Mouse (Mus musculus) kidney, embryonic 16.5 days (tissue): ENCODE measurements around the gene Blm. TPM values are rescaled to one million over a fixed set of nuclear protein-coding genes. Genes with fewer than 3 reads are reported as not detected.

Source experiments
- ATAC-seq: fragments of 200-750 bp; cut with Nextera tagmentation; 2 replicates; pipeline ENCODE4 v1.8.0; 2017; ENCODE audit warnings: moderate TSS enrichment; ENCODE audit not compliant: low FRiP score, low TSS enrichment
- H3K27ac ChIP-seq: fragments of 300-500 bp; sonication (generic); 2 replicates; pipeline ENCODE4 v1.5.1; 2014; ENCODE audit warnings: low read length
- H3K27me3 ChIP-seq: fragments of 300-500 bp; sonication (generic); 2 replicates; pipeline ENCODE4 v1.6.1; 2014; ENCODE audit warnings: low read length, control low read depth, mixed read lengths; ENCODE audit not compliant: insufficient read depth
- H3K36me3 ChIP-seq: fragments of 300-500 bp; sonication (generic); 2 replicates; pipeline ENCODE4 v1.6.1; 2014; ENCODE audit warnings: low read length, control low read depth, mixed read lengths; ENCODE audit not compliant: insufficient read depth
- H3K4me1 ChIP-seq: fragments of 300-500 bp; sonication (generic); 2 replicates; pipeline ENCODE4 v1.6.1; 2014; ENCODE audit warnings: low read length, control low read depth, mixed read lengths; ENCODE audit not compliant: insufficient read depth
- H3K4me2 ChIP-seq: fragments of 300-500 bp; sonication (generic); replicated peaks from 2 replicates; pipeline ENCODE4 v1.6.1; 2014; ENCODE audit warnings: low read depth, low read length
- H3K4me3 ChIP-seq: fragments of 300-500 bp; sonication (generic); 2 replicates; pipeline ENCODE4 v1.5.1; 2014; ENCODE audit warnings: mild to moderate bottlenecking, low read length
- H3K9ac ChIP-seq: fragments of 300-500 bp; sonication (generic); replicated peaks from 2 replicates; pipeline ENCODE4 v1.6.1; 2014; ENCODE audit warnings: low read length
- H3K9me3 ChIP-seq: fragments of 300-500 bp; sonication (generic); 2 replicates; pipeline ENCODE4 v1.6.1; 2016; ENCODE audit warnings: low read length, control low read depth
- WGBS: fragments of 180-500 bp; shearing (Covaris S2); extraction: QIAGEN DNeasy Blood & Tissue Kit; methylation state at CpG from one replicate; pipeline ENCODE4 v1.1.7; 2014; 5-methylcytosine and 5-hydroxymethylcytosine counted together
- polyA plus RNA-seq: library from polyadenylated mRNA; unstranded; fragments of >200 nt; fragmentation: Nextera tagmentation; extraction: Ambion mirVana; gene quantifications from 2 replicates; pipeline ENCODE4 v1.2.1, GENCODE M21; 2015

The Blm gene
- polyA plus RNA-seq, 1 experiment from 2014 or later: 21.7 TPM

GRCm38 (mm10) chr7:80473837-80474236, 61.1 kb downstream of the Blm start:
- no peaks in the 10 kb centered on the region for H3K9me3 ChIP-seq
- no peak overlapping the region for H3K27ac ChIP-seq
- H3K4me1 ChIP-seq: no peaks in the 10 kb centered on the region
- H3K4me2 ChIP-seq: no peak overlapping the region
- H3K4me3 ChIP-seq: no peak overlapping the region
- H3K27me3 ChIP-seq: no peaks in the 10 kb centered on the region
- H3K9ac ChIP-seq: no peak overlapping the region
- H3K36me3 ChIP-seq: peaks cover 3% of the 10 kb centered on the region; the same call in 1 of the 2 replicates
- ATAC-seq: no peak
- 96% methylated on average over 7 of the region's 7 CpGs for WGBS

GRCm38 (mm10) chr7:80468851-80469250, 66.1 kb downstream of the Blm start:
- Histone ChIP-seq H3K4me3 (no peak overlapping the region), H3K4me2 (no peak overlapping the region), H3K9me3 (no peaks in the 10 kb centered on the region), H3K27me3 (no peaks in the 10 kb centered on the region), H3K36me3 (peaks cover 19% of the 10 kb centered on the region; the same call in 1 of the 2 replicates), H3K9ac (no peak overlapping the region), H3K4me1 (no peaks in the 10 kb centered on the region), H3K27ac (no peak overlapping the region)
- WGBS: 97% methylated on average over 2 of the region's 2 CpGs
- no peak for ATAC-seq

GRCm38 (mm10) chr7:80467334-80467733, 67.6 kb downstream of the Blm start:
- peaks cover 19% of the 10 kb centered on the region; the same call in 1 of the 2 replicates for H3K36me3 ChIP-seq

GRCm38 (mm10) chr7:80464831-80465230, 70.1 kb downstream of the Blm start:
- Histone ChIP-seq H3K4me3 (no peak overlapping the region), H3K27me3 (no peaks in the 10 kb centered on the region), H3K27ac (no peak overlapping the region), H3K9me3 (no peaks in the 10 kb centered on the region), H3K4me1 (no peaks in the 10 kb centered on the region), H3K9ac (no peak overlapping the region), H3K4me2 (no peak overlapping the region), H3K36me3 (peaks cover 31% of the 10 kb centered on the region)
- no peak for ATAC-seq
- 87% methylated on average over 5 of the region's 5 CpGs for WGBS

More at GRCm38 (mm10) chr7:80467334-80467733, 67.6 kb downstream of the Blm start:
- 96% methylated on average over 2 of the region's 2 CpGs for WGBS
- ATAC-seq: no peak
- Histone ChIP-seq H3K4me1 (no peaks in the 10 kb centered on the region), H3K27ac (no peak overlapping the region), H3K27me3 (no peaks in the 10 kb centered on the region), H3K4me3 (no peak overlapping the region), H3K4me2 (no peak overlapping the region), H3K9ac (no peak overlapping the region), H3K9me3 (no peaks in the 10 kb centered on the region)

- peaks cover 25% of the 10 kb centered on the region for H3K36me3 ChIP-seq
- no peak overlapping the region for H3K27ac ChIP-seq
- no peak overlapping the region for H3K9ac ChIP-seq
- no peaks in the 10 kb centered on the region for H3K9me3 ChIP-seq
- H3K27me3 ChIP-seq: no peaks in the 10 kb centered on the region
- H3K4me1 ChIP-seq: no peaks in the 10 kb centered on the region
- WGBS: 68% methylated on average over 7 of the region's 7 CpGs
- H3K4me2 ChIP-seq: no peak overlapping the region
- ATAC-seq: no peak
- no peak overlapping the region for H3K4me3 ChIP-seq
Measured at GRCm38 (mm10) chr7:80461891-80462290, 73.0 kb downstream of the Blm start.

GRCm38 (mm10) chr7:80460892-80461291, 74.0 kb downstream of the Blm start:
- Histone ChIP-seq H3K36me3 (peaks cover 23% of the 10 kb centered on the region), H3K4me2 (no peak overlapping the region), H3K4me1 (no peaks in the 10 kb centered on the region; the same call in 1 of the 2 replicates), H3K4me3 (no peak overlapping the region), H3K27ac (no peak overlapping the region), H3K27me3 (no peaks in the 10 kb centered on the region), H3K9me3 (no peaks in the 10 kb centered on the region), H3K9ac (no peak overlapping the region)
- 93% methylated on average over 4 of the region's 4 CpGs for whole genome bisulfite sequencing
- no peak for ATAC-seq

- no peaks in the 10 kb centered on the region for H3K27me3 ChIP-seq
- H3K36me3 ChIP-seq: peaks cover 18% of the 10 kb centered on the region
- no peaks in the 10 kb centered on the region for H3K9me3 ChIP-seq
- H3K4me2 ChIP-seq: no peak overlapping the region
- no peak overlapping the region for H3K4me3 ChIP-seq
- no peak overlapping the region for H3K27ac ChIP-seq
- WGBS: 81% methylated on average over 5 of the region's 5 CpGs
- H3K4me1 ChIP-seq: no peaks in the 10 kb centered on the region; the same call in 1 of the 2 replicates
- no peak for ATAC-seq
- H3K9ac ChIP-seq: no peak overlapping the region
Measured at GRCm38 (mm10) chr7:80460199-80460598, 74.7 kb downstream of the Blm start.

- Histone ChIP-seq H3K9me3 (no peaks in the 10 kb centered on the region), H3K4me2 (no peak overlapping the region), H3K4me3 (no peak overlapping the region), H3K4me1 (no peaks in the 10 kb centered on the region; the same call in 1 of the 2 replicates), H3K27me3 (no peaks in the 10 kb centered on the region), H3K27ac (no peak overlapping the region), H3K9ac (no peak overlapping the region), H3K36me3 (peaks cover 18% of the 10 kb centered on the region)
- ATAC-seq: no peak
- WGBS: 72% methylated on average over 3 of the region's 3 CpGs
Measured at GRCm38 (mm10) chr7:80457831-80458343, 77.0 kb downstream of the Blm start.

- Histone ChIP-seq H3K36me3 (peaks cover 19% of the 10 kb centered on the region), H3K4me2 (no peak overlapping the region), H3K9me3 (no peaks in the 10 kb centered on the region), H3K27me3 (no peaks in the 10 kb centered on the region), H3K4me3 (no peak overlapping the region), H3K27ac (no peak overlapping the region), H3K9ac (no peak overlapping the region), H3K4me1 (no peaks in the 10 kb centered on the region; the same call in 1 of the 2 replicates)
- no peak for ATAC-seq
- WGBS: 41% methylated on average over 6 of the region's 6 CpGs
Measured at GRCm38 (mm10) chr7:80457241-80457640, 77.7 kb downstream of the Blm start.

- no peak overlapping the region for H3K27ac ChIP-seq
- no peaks in the 10 kb centered on the region for H3K9me3 ChIP-seq
- no peak for ATAC-seq
Measured at GRCm38 (mm10) chr7:80456327-80456726, 78.6 kb downstream of the Blm start.

More at GRCm38 (mm10) chr7:80456327-80456726, 78.6 kb downstream of the Blm start:
- H3K36me3 ChIP-seq: peaks cover 19% of the 10 kb centered on the region
- WGBS: 80% methylated on average over 6 of the region's 6 CpGs
- H3K4me2 ChIP-seq: no peak overlapping the region
- H3K4me3 ChIP-seq: no peak overlapping the region
- H3K9ac ChIP-seq: no peak overlapping the region
- H3K27me3 ChIP-seq: no peaks in the 10 kb centered on the region
- H3K4me1 ChIP-seq: no peaks in the 10 kb centered on the region; the same call in 1 of the 2 replicates
